Comparison of ENCODE assay signal across 24 mouse cellular contexts in the genomic region with DNA sequence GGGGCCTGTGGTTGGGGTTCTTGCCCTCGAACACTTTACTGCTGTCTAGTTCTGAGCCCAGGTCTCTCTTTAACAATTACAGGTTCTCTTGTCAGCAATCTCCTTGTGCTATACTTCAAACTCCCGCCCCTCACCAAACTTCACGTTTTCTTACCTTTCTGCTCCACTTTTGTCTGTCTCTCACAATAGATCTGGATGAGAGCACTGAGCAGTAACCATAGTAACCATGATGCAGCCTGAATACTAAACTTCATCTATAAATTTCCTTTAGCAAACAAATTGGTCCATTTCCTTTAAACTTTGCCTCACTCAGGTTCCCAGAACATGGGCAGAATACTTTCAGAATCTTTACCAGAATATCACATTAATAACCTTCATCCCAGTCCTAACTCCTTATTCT. TPM values are rescaled to one million over a fixed set of nuclear protein-coding genes. Genes with fewer than 3 reads are reported as not detected.
DNase-seq lines count a peak whose midpoint lies in the region; ATAC-seq lines count a peak whose summit lies in the region.
"Had no signal": no experiment of that assay in that cellular context is flagged by ENCODE, and none has a peak within 500 bp of the region (broad histone marks: within the 10 kb centered on the region; RNA-seq: fewer than 3 reads in every experiment).

No protein-coding gene starts in this region.

- H3K27ac ChIP-seq in forebrain, embryonic 15.5 days (replicated peaks), result 0 out of 2 replicates have a peak overlapping the region, but pooled peaks have one; percentile 19
- H3K27ac ChIP-seq in forebrain, embryonic 13.5 days, result no peak overlapping the region
- H3K27ac ChIP-seq in hindbrain, embryonic 15.5 days (replicated peaks), result peak overlapping the region; percentile 59
- H3K27ac ChIP-seq in hindbrain, embryonic 11.5 days (ENCODE audit: low read depth, low read length), result no peak overlapping the region
- peak overlapping the region; percentile 46; the same call in 1 of the 2 replicates for H3K27ac ChIP-seq in neural tube, embryonic 13.5 days (replicated peaks)
- H3K27ac ChIP-seq in neural tube, embryonic 15.5 days (replicated peaks), result peak overlapping the region; percentile 23; the same call in 1 of the 2 replicates
- H3K27ac ChIP-seq in heart, embryonic 11.5 days (ENCODE audit: low read depth, low read length), result no peak overlapping the region
- H3K27ac ChIP-seq: embryonic facial prominence, embryonic 15.5 days; heart, embryonic 10.5 days; heart, embryonic 15.5 days had no signal

- no peak for DNase-seq in hindbrain, embryonic 11.5 days (ENCODE audit: low spot score)
- DNase-seq in neural tube, embryonic 10.5 days (ENCODE audit: extremely low spot score, low spot score), result no peak
- DNase-seq: adrenal gland, adult 2 months; adrenal gland, postnatal 25 days; cerebellum, adult 11 months; cerebellum, adult 8-10 months; cerebellum, postnatal 14 days; embryo, embryonic 11 days; gastrocnemius, postnatal 10 days; heart, adult 18-20 months; heart, postnatal 14 days; kidney, adult 11 months had no signal

- no peak overlapping the region for H3K9ac ChIP-seq in forebrain, embryonic 15.5 days (replicated peaks)
- no peak overlapping the region for H3K9ac ChIP-seq in forebrain, embryonic 13.5 days
- H3K9ac ChIP-seq in hindbrain, embryonic 15.5 days, result no peak overlapping the region
- no peak overlapping the region for H3K9ac ChIP-seq in hindbrain, embryonic 11.5 days (ENCODE audit: low read depth, low read length)
- peak overlapping the region; percentile 49 for H3K9ac ChIP-seq in neural tube, embryonic 13.5 days
- no peak overlapping the region for H3K9ac ChIP-seq in neural tube, embryonic 15.5 days (replicated peaks)
- H3K9ac ChIP-seq in heart, embryonic 11.5 days (ENCODE audit: low read depth, low read length), result no peak overlapping the region
- H3K9ac ChIP-seq: embryonic facial prominence, embryonic 15.5 days; heart, embryonic 15.5 days had no signal

- H3K27me3 ChIP-seq in forebrain, embryonic 15.5 days, result no peaks in the 10 kb centered on the region
- H3K27me3 ChIP-seq in forebrain, embryonic 13.5 days, result no peaks in the 10 kb centered on the region
- H3K27me3 ChIP-seq in hindbrain, embryonic 15.5 days, result no peaks in the 10 kb centered on the region
- H3K27me3 ChIP-seq in hindbrain, embryonic 11.5 days (ENCODE audit: control insufficient read depth, insufficient read depth, low read length), result no peaks in the 10 kb centered on the region
- no peaks in the 10 kb centered on the region for H3K27me3 ChIP-seq in neural tube, embryonic 13.5 days
- no peaks in the 10 kb centered on the region for H3K27me3 ChIP-seq in neural tube, embryonic 15.5 days (replicated peaks)
- H3K27me3 ChIP-seq in heart, embryonic 11.5 days (ENCODE audit: control insufficient read depth, insufficient read depth, low read length), result no peaks in the 10 kb centered on the region
- H3K27me3 ChIP-seq: embryonic facial prominence, embryonic 15.5 days; heart, embryonic 15.5 days had no signal

- no peak for ATAC-seq in forebrain, embryonic 15.5 days (replicated peaks)
- ATAC-seq in forebrain, embryonic 13.5 days, result no peak
- no peak for ATAC-seq in hindbrain, embryonic 15.5 days (ENCODE audit: low FRiP score, low read depth)
- ATAC-seq in hindbrain, embryonic 11.5 days (ENCODE audit: low FRiP score), result no peak
- ATAC-seq in neural tube, embryonic 13.5 days (ENCODE audit: low read depth), result no peak
- peak; percentile 35; the same call in 1 of the 2 replicates for ATAC-seq in neural tube, embryonic 15.5 days (ENCODE audit: low FRiP score)
- no peak for ATAC-seq in heart, embryonic 11.5 days (replicated peaks; ENCODE audit: insufficient number of reproducible peaks, low FRiP score, low TSS enrichment)
- ATAC-seq: activated CD4-positive, CD25-positive, alpha-beta regulatory T cell, adult 4 months; Patski had no signal

- H3K36me3 ChIP-seq in forebrain, embryonic 15.5 days, result no peaks in the 10 kb centered on the region
- H3K36me3 ChIP-seq in forebrain, embryonic 13.5 days (ENCODE audit: poor library complexity, severe bottlenecking), result no peaks in the 10 kb centered on the region
- no peaks in the 10 kb centered on the region for H3K36me3 ChIP-seq in hindbrain, embryonic 15.5 days
- H3K36me3 ChIP-seq in hindbrain, embryonic 11.5 days (ENCODE audit: control insufficient read depth, insufficient read depth, low read length), result no peaks in the 10 kb centered on the region
- H3K36me3 ChIP-seq in neural tube, embryonic 13.5 days, result no peaks in the 10 kb centered on the region
- no peaks in the 10 kb centered on the region for H3K36me3 ChIP-seq in neural tube, embryonic 15.5 days
- H3K36me3 ChIP-seq in heart, embryonic 11.5 days (ENCODE audit: control insufficient read depth, insufficient read depth, low read length), result no peaks in the 10 kb centered on the region
- H3K36me3 ChIP-seq: embryonic facial prominence, embryonic 15.5 days; heart, embryonic 10.5 days; heart, embryonic 15.5 days had no signal

- H3K4me1 ChIP-seq in forebrain, embryonic 15.5 days, result peaks cover 17% of the 10 kb centered on the region
- peaks cover 25% of the 10 kb centered on the region for H3K4me1 ChIP-seq in forebrain, embryonic 13.5 days
- H3K4me1 ChIP-seq in hindbrain, embryonic 15.5 days (replicated peaks), result peaks cover 10% of the 10 kb centered on the region
- no peaks in the 10 kb centered on the region for H3K4me1 ChIP-seq in hindbrain, embryonic 11.5 days (replicated peaks; ENCODE audit: control insufficient read depth, insufficient read depth, low read length)
- peaks cover 20% of the 10 kb centered on the region for H3K4me1 ChIP-seq in neural tube, embryonic 13.5 days (replicated peaks)
- H3K4me1 ChIP-seq in neural tube, embryonic 15.5 days, result 0 out of 2 replicates have a peak, but pooled peaks cover 8% of the 10 kb centered on the region
- H3K4me1 ChIP-seq in heart, embryonic 11.5 days (ENCODE audit: control insufficient read depth, insufficient read depth, low read length), result no peaks in the 10 kb centered on the region
- H3K4me1 ChIP-seq: embryonic facial prominence, embryonic 15.5 days; heart, embryonic 15.5 days had no signal

- H3K4me3 ChIP-seq in forebrain, embryonic 15.5 days, result no peak overlapping the region
- no peak overlapping the region for H3K4me3 ChIP-seq in forebrain, embryonic 13.5 days
- H3K4me3 ChIP-seq in hindbrain, embryonic 15.5 days, result no peak overlapping the region
- no peak overlapping the region for H3K4me3 ChIP-seq in hindbrain, embryonic 11.5 days (ENCODE audit: low read depth, low read length)
- H3K4me3 ChIP-seq in neural tube, embryonic 13.5 days, result no peak overlapping the region
- H3K4me3 ChIP-seq in neural tube, embryonic 15.5 days (replicated peaks), result no peak overlapping the region
- H3K4me3 ChIP-seq in heart, embryonic 11.5 days (ENCODE audit: low read depth, low read length), result no peak overlapping the region
- H3K4me3 ChIP-seq: embryonic facial prominence, embryonic 15.5 days; erythroblast, embryonic 14.5 days; heart, embryonic 10.5 days; heart, embryonic 15.5 days had no signal

- H3K4me2 ChIP-seq in forebrain, embryonic 15.5 days (replicated peaks), result no peak overlapping the region
- no peak overlapping the region for H3K4me2 ChIP-seq in forebrain, embryonic 13.5 days
- H3K4me2 ChIP-seq in hindbrain, embryonic 15.5 days, result no peak overlapping the region
- H3K4me2 ChIP-seq in hindbrain, embryonic 11.5 days (replicated peaks; ENCODE audit: low read depth, low read length), result no peak overlapping the region
- no peak overlapping the region for H3K4me2 ChIP-seq in neural tube, embryonic 13.5 days
- no peak overlapping the region for H3K4me2 ChIP-seq in neural tube, embryonic 15.5 days
- H3K4me2 ChIP-seq in heart, embryonic 11.5 days, result no peak overlapping the region
- H3K4me2 ChIP-seq: embryonic facial prominence, embryonic 15.5 days; heart, embryonic 15.5 days had no signal

- 35% methylated on average over 3 of the region's 3 CpGs for WGBS in forebrain, embryonic 15.5 days
- WGBS in forebrain, embryonic 13.5 days, result 35% methylated on average over 3 of the region's 3 CpGs
- 43% methylated on average over 3 of the region's 3 CpGs for WGBS in hindbrain, embryonic 15.5 days
- 67% methylated on average over 3 of the region's 3 CpGs for WGBS in hindbrain, embryonic 11.5 days
- 57% methylated on average over 3 of the region's 3 CpGs for WGBS in neural tube, embryonic 13.5 days
- WGBS in neural tube, embryonic 15.5 days, result 40% methylated on average over 3 of the region's 3 CpGs
- WGBS in heart, embryonic 11.5 days (ENCODE audit: insufficient replicate concordance), result 75% methylated on average over 3 of the region's 3 CpGs

- no peaks in the 10 kb centered on the region for H3K9me3 ChIP-seq in forebrain, embryonic 15.5 days
- H3K9me3 ChIP-seq in forebrain, embryonic 13.5 days (replicated peaks), result no peaks in the 10 kb centered on the region
- no peaks in the 10 kb centered on the region for H3K9me3 ChIP-seq in hindbrain, embryonic 15.5 days
- no peaks in the 10 kb centered on the region for H3K9me3 ChIP-seq in hindbrain, embryonic 11.5 days (ENCODE audit: control insufficient read depth, low read length)
- no peaks in the 10 kb centered on the region for H3K9me3 ChIP-seq in neural tube, embryonic 13.5 days
- no peaks in the 10 kb centered on the region for H3K9me3 ChIP-seq in neural tube, embryonic 15.5 days (replicated peaks)
- no peaks in the 10 kb centered on the region for H3K9me3 ChIP-seq in heart, embryonic 11.5 days (replicated peaks; ENCODE audit: control insufficient read depth, low read length)
- H3K9me3 ChIP-seq: embryonic facial prominence, embryonic 15.5 days; heart, embryonic 10.5 days; heart, embryonic 15.5 days had no signal

RNA-seq across cellular contexts. Expression of gene Pemt, which starts 36.8 kb away (rescaled TPM):
- 5.5 and 5.8 TPM in 2 replicates for polyA plus RNA-seq in forebrain, embryonic 15.5 days (2015; fragmentation: Nextera tagmentation; extraction: Ambion mirVana)
- 4.3 and 7.0 TPM in 2 replicates for polyA plus RNA-seq in forebrain, embryonic 13.5 days (2015; fragmentation: Nextera tagmentation; extraction: Ambion mirVana)
- polyA plus RNA-seq in hindbrain, embryonic 15.5 days (2015; fragmentation: Nextera tagmentation; extraction: Ambion mirVana), result 8.9 and 9.7 TPM in 2 replicates
- polyA plus RNA-seq in hindbrain, embryonic 11.5 days (2014; fragmentation: Nextera tagmentation; extraction: Ambion mirVana), result 5.1 and 7.2 TPM in 2 replicates
- polyA plus RNA-seq in neural tube, embryonic 13.5 days (2015; fragmentation: Nextera tagmentation; extraction: Ambion mirVana), result 7.1 and 8.5 TPM in 2 replicates
- polyA plus RNA-seq in neural tube, embryonic 15.5 days (2015; fragmentation: Nextera tagmentation; extraction: Ambion mirVana), result 8.5 and 9.0 TPM in 2 replicates
- 14.9 and 17.6 TPM in 2 replicates for polyA plus RNA-seq in heart, embryonic 11.5 days (2014; fragmentation: Nextera tagmentation; extraction: Ambion mirVana)

RNA-seq across cellular contexts. Expression of gene Rasd1, which starts 44.7 kb away (rescaled TPM):
- polyA plus RNA-seq in forebrain, embryonic 15.5 days (2015; fragmentation: Nextera tagmentation; extraction: Ambion mirVana), result 0.86 and 1.2 TPM in 2 replicates
- 0.53 and 0.63 TPM in 2 replicates for polyA plus RNA-seq in forebrain, embryonic 13.5 days (2015; fragmentation: Nextera tagmentation; extraction: Ambion mirVana)
- polyA plus RNA-seq in hindbrain, embryonic 15.5 days (2015; fragmentation: Nextera tagmentation; extraction: Ambion mirVana), result 0.83 and 1.2 TPM in 2 replicates
- 1.2 and 1.5 TPM in 2 replicates for polyA plus RNA-seq in hindbrain, embryonic 11.5 days (2014; fragmentation: Nextera tagmentation; extraction: Ambion mirVana)
- 0.96 and 1.1 TPM in 2 replicates for polyA plus RNA-seq in neural tube, embryonic 13.5 days (2015; fragmentation: Nextera tagmentation; extraction: Ambion mirVana)
- 1.2 and 2.2 TPM in 2 replicates for polyA plus RNA-seq in neural tube, embryonic 15.5 days (2015; fragmentation: Nextera tagmentation; extraction: Ambion mirVana)
- polyA plus RNA-seq in heart, embryonic 11.5 days (2014; fragmentation: Nextera tagmentation; extraction: Ambion mirVana), result 12.0 and 13.9 TPM in 2 replicates
- polyA plus RNA-seq: erythroblast, embryonic 14.5 days had no signal

Comparison
In these comparisons a context has a peak if more than half of its experiments do, and no peak if none do; other contexts are left out.
1. H3K27ac ChIP-seq: peak in forebrain, embryonic 15.5 days (single experiment), hindbrain, embryonic 15.5 days (single experiment), neural tube, embryonic 13.5 days (single experiment) and neural tube, embryonic 15.5 days (single experiment); none in forebrain, embryonic 13.5 days (single experiment), hindbrain, embryonic 11.5 days (single experiment) and heart, embryonic 11.5 days (single experiment).